Mouse (Mus musculus) liver, embryonic 14.5 days (tissue): ENCODE measurements around the gene Mptx1. TPM values are rescaled to one million over a fixed set of nuclear protein-coding genes. Genes with fewer than 3 reads are reported as not detected.

Experiments
- ATAC-seq: fragments of 200-750 bp; cut with Nextera tagmentation; 2 replicates; pipeline ENCODE4 v1.8.0; 2017; ENCODE audit warnings: moderate number of reproducible peaks, mild to moderate bottlenecking, moderate library complexity; ENCODE audit not compliant: insufficient read depth
- DNase-seq, 3 experiments: peaks; one replicate each; pipeline ENCODE4 v3.0.0-alpha.2; 2012 to 2013; ENCODE audit warnings: low read depth in 3 of 3, low spot score in 3 of 3
- H3K27ac ChIP-seq: fragments of 300-500 bp; sonication (generic); 2 replicates; pipeline ENCODE4 v1.5.1; 2014; ENCODE audit warnings: moderate library complexity, mild to moderate bottlenecking, control low read depth, inconsistent platforms
- H3K27me3 ChIP-seq: fragments of 300-500 bp; sonication (generic); 2 replicates; pipeline ENCODE4 v1.6.1; 2014; ENCODE audit warnings: mild to moderate bottlenecking, low read length, moderate library complexity; ENCODE audit not compliant: control insufficient read depth, insufficient read depth
- H3K36me3 ChIP-seq: fragments of 300-500 bp; sonication (generic); replicated peaks from 2 replicates; pipeline ENCODE4 v1.6.1; 2014; ENCODE audit warnings: low read depth; ENCODE audit not compliant: control insufficient read depth, insufficient read depth
- H3K4me1 ChIP-seq, 2 experiments: fragments of 200-500 bp in 1 of 2; fragments of 300-500 bp in 1 of 2; sonication (generic) in 1 of 2; replicated peaks; 2 replicates each; pipeline ENCODE4 v1.6.1; 2012 to 2014; ENCODE audit warnings: antibody characterized with exemption in 1 of 2, inconsistent platforms in 1 of 2, low read length in 1 of 2; ENCODE audit not compliant: control insufficient read depth in 2 of 2, insufficient read depth in 2 of 2
- H3K4me2 ChIP-seq: fragments of 300-500 bp; sonication (generic); 2 replicates; pipeline ENCODE4 v1.6.1; 2014; ENCODE audit warnings: low read depth, mild to moderate bottlenecking, control low read depth, moderate library complexity
- H3K4me3 ChIP-seq, 2 experiments: fragments of 200-500 bp in 1 of 2; fragments of 300-500 bp in 1 of 2; sonication (generic) in 1 of 2; 2 replicates each; pipeline ENCODE4 v1.5.1; 2012 to 2014; ENCODE audit warnings: low read depth in 2 of 2, low read length in 2 of 2, mild to moderate bottlenecking in 2 of 2, control low read depth in 1 of 2, inconsistent platforms in 1 of 2, moderate library complexity in 1 of 2; ENCODE audit not compliant: insufficient read depth in 1 of 2
- H3K9ac ChIP-seq: fragments of 300-500 bp; sonication (generic); replicated peaks from 2 replicates; pipeline ENCODE4 v1.6.1; 2014; ENCODE audit warnings: mild to moderate bottlenecking, control low read depth, moderate library complexity
- H3K9me3 ChIP-seq: fragments of 300-500 bp; sonication (generic); 2 replicates; pipeline ENCODE4 v1.6.1; 2016; ENCODE audit warnings: low read length, mixed read lengths; ENCODE audit not compliant: control insufficient read depth
- CTCF ChIP-seq: IDR thresholded peaks from 2 replicates; pipeline ENCODE4 v1.5.1; 2016; ENCODE audit warnings: antibody characterized with exemption, low read depth, control low read depth
- EP300 ChIP-seq: IDR thresholded peaks from 2 replicates; pipeline ENCODE4 v1.6.1; 2016; ENCODE audit warnings: antibody characterized with exemption, low read depth
- WGBS: fragments of 180-500 bp; shearing (Covaris S2); extraction: QIAGEN DNeasy Blood & Tissue Kit; methylation state at CpG from one replicate; pipeline ENCODE4 v1.1.7; 2014; ENCODE audit not compliant: insufficient replicate concordance; 5-methylcytosine and 5-hydroxymethylcytosine counted together
- polyA plus RNA-seq, 2 experiments: library from polyadenylated mRNA; depleted of rRNA in 1 of 2; stranded (reverse) in 1 of 2; unstranded in 1 of 2; fragments of >200 nt; fragmentation: Nextera tagmentation in 1 of 2; extraction: Ambion mirVana in 1 of 2; gene quantifications; 2 replicates each; pipeline versions ENCODE4 v1.2.1 to v1.2.3; 2012 to 2014

Mptx1 gene
- polyA plus RNA-seq, 2 experiments = not detected

GRCm38 (mm10) chr1:174364882-174365451, 34.6 kb downstream of the Mptx1 start, which contains the start of gene Olfr417:
Gene Olfr417 (plus strand): TSS chr1:174365122.
- DNase-seq (no peak), ATAC-seq (peak; percentile 56)
- no peaks in the 10 kb centered on the region for H3K9me3 ChIP-seq
- no peak for TF ChIP-seq CTCF
- TF ChIP-seq EP300 = peak; percentile 32; the same call in 1 of the 2 replicates
- no peak within 1 kb of the TSS for H3K4me3 ChIP-seq
- H3K36me3 ChIP-seq = no peaks in the 10 kb centered on the region
- no peak within 1 kb of the TSS for H3K9ac ChIP-seq
- H3K4me1 ChIP-seq = no peaks in the 10 kb centered on the region
- WGBS = 5% methylated on average over 2 of the region's 2 CpGs
- no peaks in the 10 kb centered on the region for H3K27me3 ChIP-seq
- H3K27ac ChIP-seq = no peak within 1 kb of the TSS
- no peak within 1 kb of the TSS for H3K4me2 ChIP-seq

GRCm38 (mm10) chr1:174373799-174374198, 43.5 kb downstream of the Mptx1 start:
- WGBS = 70% methylated on average over 3 of the region's 3 CpGs

More at GRCm38 (mm10) chr1:174373799-174374198, 43.5 kb downstream of the Mptx1 start:
- no peak for ATAC-seq
- H3K27ac ChIP-seq = no peak overlapping the region
- H3K9ac ChIP-seq = no peak overlapping the region
- no peak for TF ChIP-seq EP300
- TF ChIP-seq CTCF = no peak
- DNase-seq = no peak
- H3K36me3 ChIP-seq = no peaks in the 10 kb centered on the region
- H3K27me3 ChIP-seq = no peaks in the 10 kb centered on the region
- no peaks in the 10 kb centered on the region; a peak in 1 of 4 replicates for H3K4me1 ChIP-seq
- H3K9me3 ChIP-seq = no peaks in the 10 kb centered on the region
- H3K4me2 ChIP-seq = no peak overlapping the region
- H3K4me3 ChIP-seq = no peak overlapping the region

Other genes with a start within 250 kb of the Mptx1 start
- gene Olfr429, start 246.2 kb upstream of the Mptx1 start, polyA plus RNA-seq (2012; rRNA removed) = not detected in 2 replicates
- gene Olfr429, start 246.2 kb upstream of the Mptx1 start, polyA plus RNA-seq (2014; fragmentation: Nextera tagmentation; extraction: Ambion mirVana) = not detected in 2 replicates
- gene Olfr427, start 233.6 kb upstream of the Mptx1 start, polyA plus RNA-seq (2012; rRNA removed) = not detected in 2 replicates
- gene Olfr427, start 233.6 kb upstream of the Mptx1 start, polyA plus RNA-seq (2014; fragmentation: Nextera tagmentation; extraction: Ambion mirVana) = not detected in 2 replicates
- not detected in 2 replicates for gene Olfr231, start 209.4 kb upstream of the Mptx1 start, polyA plus RNA-seq (2012; rRNA removed)
- not detected in 2 replicates for gene Olfr231, start 209.4 kb upstream of the Mptx1 start, polyA plus RNA-seq (2014; fragmentation: Nextera tagmentation; extraction: Ambion mirVana)
- not detected in 2 replicates for gene Olfr424, start 199.0 kb upstream of the Mptx1 start, polyA plus RNA-seq (2012; rRNA removed)
- not detected in 2 replicates for gene Olfr424, start 199.0 kb upstream of the Mptx1 start, polyA plus RNA-seq (2014; fragmentation: Nextera tagmentation; extraction: Ambion mirVana)
- not detected in 2 replicates for gene Olfr420, start 174.9 kb upstream of the Mptx1 start, polyA plus RNA-seq (2012; rRNA removed)
- 0.30 and 1.1 TPM in 2 replicates for gene Olfr420, start 174.9 kb upstream of the Mptx1 start, polyA plus RNA-seq (2014; fragmentation: Nextera tagmentation; extraction: Ambion mirVana)
- gene Spta1, start 157.7 kb upstream of the Mptx1 start, polyA plus RNA-seq (2012; rRNA removed) = 23.1 and 38.7 TPM in 2 replicates
- gene Spta1, start 157.7 kb upstream of the Mptx1 start, polyA plus RNA-seq (2014; fragmentation: Nextera tagmentation; extraction: Ambion mirVana) = 45.0 and 49.1 TPM in 2 replicates
- not detected in 2 replicates for gene Olfr419, start 78.5 kb upstream of the Mptx1 start, polyA plus RNA-seq (2012; rRNA removed)
- gene Olfr419, start 78.5 kb upstream of the Mptx1 start, polyA plus RNA-seq (2014; fragmentation: Nextera tagmentation; extraction: Ambion mirVana) = 0.16 and 0.27 TPM in 2 replicates
- 0.01 TPM in 2 replicates for gene Olfr417, start 34.6 kb downstream of the Mptx1 start, polyA plus RNA-seq (2012; rRNA removed)
- 0.04 TPM in 1 of 2 replicates, not detected in the other for gene Olfr417, start 34.6 kb downstream of the Mptx1 start, polyA plus RNA-seq (2014; fragmentation: Nextera tagmentation; extraction: Ambion mirVana)
- gene Olfr248, start 60.5 kb downstream of the Mptx1 start, polyA plus RNA-seq (2012; rRNA removed) = 0.03 TPM in 1 of 2 replicates, not detected in the other
- gene Olfr248, start 60.5 kb downstream of the Mptx1 start, polyA plus RNA-seq (2014; fragmentation: Nextera tagmentation; extraction: Ambion mirVana) = not detected in 2 replicates
- gene Olfr414, start 93.5 kb downstream of the Mptx1 start, polyA plus RNA-seq (2012; rRNA removed) = 0.06 and 0.08 TPM in 2 replicates
- not detected in 2 replicates for gene Olfr414, start 93.5 kb downstream of the Mptx1 start, polyA plus RNA-seq (2014; fragmentation: Nextera tagmentation; extraction: Ambion mirVana)
- gene Olfr220, start 111.6 kb downstream of the Mptx1 start, polyA plus RNA-seq (2012; rRNA removed) = not detected in 2 replicates
- gene Olfr220, start 111.6 kb downstream of the Mptx1 start, polyA plus RNA-seq (2014; fragmentation: Nextera tagmentation; extraction: Ambion mirVana) = not detected in 2 replicates
- gene Fmn2, start 171.3 kb downstream of the Mptx1 start, polyA plus RNA-seq (2012; rRNA removed) = 0.03 and 0.17 TPM in 2 replicates
- gene Fmn2, start 171.3 kb downstream of the Mptx1 start, polyA plus RNA-seq (2014; fragmentation: Nextera tagmentation; extraction: Ambion mirVana) = not detected in 2 replicates